Mouse (Mus musculus) hindbrain, embryonic 12.5 days (tissue): ENCODE results near the gene Il13ra1. TPM values are rescaled to one million over a fixed set of nuclear protein-coding genes. Genes with fewer than 3 reads are reported as not detected.

Experiments
- ATAC-seq: fragments of 200-750 bp; cut with Nextera tagmentation; 2 replicates; pipeline ENCODE4 v1.8.0; 2017; ENCODE audit warnings: moderate TSS enrichment; ENCODE audit not compliant: low FRiP score
- H3K27ac ChIP-seq: fragments of 300-500 bp; sonication (generic); 2 replicates; pipeline ENCODE4 v1.5.1; 2016; ENCODE audit warnings: mild to moderate bottlenecking
- H3K27me3 ChIP-seq: fragments of 300-500 bp; sonication (generic); 2 replicates; pipeline ENCODE4 v1.6.1; 2016; ENCODE audit warnings: mild to moderate bottlenecking
- H3K36me3 ChIP-seq: fragments of 300-500 bp; sonication (generic); 2 replicates; pipeline ENCODE4 v1.6.1; 2016; ENCODE audit warnings: mild to moderate bottlenecking
- H3K4me1 ChIP-seq: fragments of 300-500 bp; sonication (generic); 2 replicates; pipeline ENCODE4 v1.6.1; 2016
- H3K4me2 ChIP-seq: fragments of 300-500 bp; sonication (generic); replicated peaks from 2 replicates; pipeline ENCODE4 v1.6.1; 2016; ENCODE audit warnings: mild to moderate bottlenecking
- H3K4me3 ChIP-seq: fragments of 300-500 bp; sonication (generic); 2 replicates; pipeline ENCODE4 v1.5.1; 2016; ENCODE audit warnings: mild to moderate bottlenecking
- H3K9ac ChIP-seq: fragments of 300-500 bp; sonication (generic); 2 replicates; pipeline ENCODE4 v1.6.1; 2016; ENCODE audit warnings: mild to moderate bottlenecking, moderate library complexity
- H3K9me3 ChIP-seq: fragments of 300-500 bp; sonication (generic); replicated peaks from 2 replicates; pipeline ENCODE4 v1.6.1; 2016; ENCODE audit warnings: mild to moderate bottlenecking
- WGBS: fragments of 180-500 bp; shearing (Covaris S2); methylation state at CpG from one replicate; pipeline ENCODE4 v1.1.7; 2016; 5-methylcytosine and 5-hydroxymethylcytosine counted together
- polyA plus RNA-seq: library from polyadenylated mRNA; unstranded; fragments of >200 nt; fragmentation: Nextera tagmentation; extraction: Ambion mirVana; gene quantifications from 2 replicates; pipeline ENCODE4 v1.2.1, GENCODE M21; 2016

Il13ra1 gene
- 5.4 and 5.5 TPM in 2 replicates for polyA plus RNA-seq

DNA sequence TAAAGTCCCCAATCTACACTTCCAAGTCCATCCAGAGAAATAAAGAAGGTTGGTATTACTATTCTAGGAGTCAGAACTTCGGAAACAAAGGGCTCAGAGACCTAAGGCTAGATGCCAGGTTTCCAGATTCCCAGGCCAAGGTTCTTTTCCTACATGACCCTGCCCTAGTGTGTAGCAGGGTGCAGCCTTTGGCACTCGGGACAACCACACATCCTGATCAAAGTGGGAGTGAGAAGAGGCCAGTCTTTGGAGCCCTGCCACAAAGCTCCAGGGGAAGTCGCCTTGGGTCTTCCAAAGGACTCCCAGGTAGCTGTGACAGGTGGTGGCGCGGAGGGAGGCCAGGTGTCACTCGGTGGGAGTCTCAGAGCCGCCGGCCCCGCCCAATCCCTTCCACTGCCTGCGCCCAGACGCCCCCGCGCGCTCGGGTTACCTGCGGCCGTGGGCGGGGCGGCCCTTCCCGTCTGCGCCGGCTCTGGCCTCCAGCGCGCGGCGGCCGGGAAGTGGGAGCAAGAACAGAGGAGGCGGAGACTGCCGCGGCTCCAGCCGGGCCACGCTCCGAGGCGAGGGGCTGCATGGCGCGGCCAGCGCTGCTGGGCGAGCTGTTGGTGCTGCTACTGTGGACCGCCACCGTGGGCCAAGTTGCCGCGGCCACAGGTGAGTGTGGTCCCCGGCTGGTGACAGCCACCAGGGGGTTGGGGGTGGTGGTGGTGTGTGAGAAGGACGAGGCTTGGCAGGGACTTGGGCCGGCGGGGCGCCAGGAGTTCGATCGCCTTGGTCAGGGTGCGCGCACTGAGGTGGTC, at the start of gene Il13ra1:
Gene Il13ra1, plus strand, starts transcription at position 489 of the 800 bp plus-strand sequence.
- ATAC-seq, result peak; percentile 69
- Histone ChIP-seq H3K27me3 (no peaks in the 10 kb centered on the region; the same call in 1 of the 2 replicates), H3K4me2 (peak within 1 kb of the TSS; percentile 72), H3K4me3 (peak within 1 kb of the TSS; percentile 45), H3K9me3 (no peaks in the 10 kb centered on the region), H3K36me3 (no peaks in the 10 kb centered on the region), H3K4me1 (no peaks in the 10 kb centered on the region), H3K9ac (0 out of 2 replicates have a peak within 1 kb of the TSS, but pooled peaks have one; percentile 38), H3K27ac (no peak within 1 kb of the TSS)
- 26% methylated on average over 47 of the region's 51 CpGs for WGBS

- H3K27ac ChIP-seq, result no peak overlapping the region
- no peak for ATAC-seq
- no peaks in the 10 kb centered on the region for H3K9me3 ChIP-seq
- no peaks in the 10 kb centered on the region for H3K4me1 ChIP-seq
- H3K4me3 ChIP-seq, result no peak overlapping the region
- no peak overlapping the region for H3K4me2 ChIP-seq
- H3K36me3 ChIP-seq, result no peaks in the 10 kb centered on the region
- no peaks in the 10 kb centered on the region for H3K27me3 ChIP-seq
- 73% methylated on average over 2 of the region's 2 CpGs for WGBS
- H3K9ac ChIP-seq, result no peak overlapping the region
These were observed 37.9 kb upstream of the Il13ra1 start for GRCm38 (mm10) chrX:36073997-36074396.

- Histone ChIP-seq H3K4me1 (no peaks in the 10 kb centered on the region), H3K9me3 (no peaks in the 10 kb centered on the region), H3K4me3 (no peak overlapping the region), H3K9ac (no peak overlapping the region), H3K36me3 (no peaks in the 10 kb centered on the region), H3K27me3 (no peaks in the 10 kb centered on the region), H3K4me2 (no peak overlapping the region), H3K27ac (no peak overlapping the region)
- WGBS, result 86% methylated on average over 4 of the region's 4 CpGs
- ATAC-seq, result no peak
These were observed 34.7 kb upstream of the Il13ra1 start for GRCm38 (mm10) chrX:36077164-36077563.

DNA sequence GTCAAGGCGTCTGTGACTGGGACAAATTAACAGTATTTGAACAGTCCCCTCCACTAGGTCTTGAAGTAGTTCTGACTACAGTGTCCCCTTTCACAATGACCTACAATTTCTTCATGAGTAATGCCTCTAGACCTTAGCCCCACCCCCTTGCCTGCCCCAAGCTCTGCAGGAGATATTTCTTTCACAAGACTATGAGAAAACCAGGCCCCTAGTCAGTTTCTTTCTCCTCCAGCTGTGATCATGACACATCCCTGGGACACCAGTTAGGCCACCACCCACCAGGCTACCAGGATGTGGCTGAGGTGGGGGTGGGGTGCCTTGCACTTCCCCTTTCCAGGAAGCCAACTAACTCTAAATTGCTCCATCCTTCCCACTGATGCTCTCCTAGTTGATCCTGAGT, 29.0 kb upstream of the Il13ra1 start:
- ATAC-seq, result no peak
- no peaks in the 10 kb centered on the region for H3K9me3 ChIP-seq
- no peaks in the 10 kb centered on the region for H3K36me3 ChIP-seq
- 85% methylated on average over 1 of the region's 1 CpGs for WGBS
- H3K4me1 ChIP-seq, result no peaks in the 10 kb centered on the region
- H3K4me3 ChIP-seq, result no peak overlapping the region
- H3K9ac ChIP-seq, result no peak overlapping the region
- H3K27me3 ChIP-seq, result no peaks in the 10 kb centered on the region
- no peak overlapping the region for H3K4me2 ChIP-seq
- no peak overlapping the region for H3K27ac ChIP-seq

GRCm38 (mm10) chrX:36088464-36089256, 23.2 kb upstream of the Il13ra1 start:
- WGBS, result 89% methylated on average over 6 of the region's 6 CpGs
- no peaks in the 10 kb centered on the region for H3K9me3 ChIP-seq
- H3K27ac ChIP-seq, result no peak overlapping the region
- H3K4me3 ChIP-seq, result no peak overlapping the region
- ATAC-seq, result no peak
- no peak overlapping the region for H3K4me2 ChIP-seq
- no peak overlapping the region for H3K9ac ChIP-seq
- no peaks in the 10 kb centered on the region for H3K27me3 ChIP-seq
- H3K4me1 ChIP-seq, result no peaks in the 10 kb centered on the region
- H3K36me3 ChIP-seq, result no peaks in the 10 kb centered on the region

DNA sequence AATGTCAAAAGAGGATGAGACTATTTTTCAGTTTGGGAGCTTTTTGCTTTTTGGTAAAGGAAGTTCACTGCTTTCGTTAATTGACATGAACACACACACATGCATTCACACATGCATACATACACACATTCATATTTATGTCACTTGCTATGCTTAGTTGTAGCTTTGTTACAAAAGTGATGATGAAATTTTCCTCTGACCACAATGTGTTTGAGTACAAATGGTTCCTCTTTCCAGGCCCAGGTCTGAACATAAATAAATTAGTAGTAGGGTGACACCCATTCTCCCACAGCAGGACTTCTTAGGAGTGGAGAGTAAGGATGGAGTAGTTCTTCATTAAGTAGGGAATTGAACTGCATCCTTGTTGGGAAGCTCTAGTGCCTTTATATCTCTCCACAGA, 11.0 kb upstream of the Il13ra1 start:
- Histone ChIP-seq H3K36me3 (no peaks in the 10 kb centered on the region), H3K4me2 (no peak overlapping the region), H3K4me1 (no peaks in the 10 kb centered on the region), H3K27me3 (no peaks in the 10 kb centered on the region), H3K27ac (no peak overlapping the region), H3K4me3 (no peak overlapping the region), H3K9me3 (no peaks in the 10 kb centered on the region), H3K9ac (no peak overlapping the region)
- 88% methylated on average over 1 of the region's 1 CpGs for WGBS
- no peak for ATAC-seq

GRCm38 (mm10) chrX:36101318-36101717, 10.6 kb upstream of the Il13ra1 start:
- no peaks in the 10 kb centered on the region for H3K36me3 ChIP-seq
- H3K4me2 ChIP-seq, result no peak overlapping the region
- WGBS, result 71% methylated on average over 3 of the region's 3 CpGs
- no peak overlapping the region for H3K4me3 ChIP-seq
- H3K9me3 ChIP-seq, result no peaks in the 10 kb centered on the region
- H3K27ac ChIP-seq, result no peak overlapping the region
- ATAC-seq, result no peak
- no peaks in the 10 kb centered on the region for H3K27me3 ChIP-seq
- H3K9ac ChIP-seq, result no peak overlapping the region
- H3K4me1 ChIP-seq, result no peaks in the 10 kb centered on the region

DNA sequence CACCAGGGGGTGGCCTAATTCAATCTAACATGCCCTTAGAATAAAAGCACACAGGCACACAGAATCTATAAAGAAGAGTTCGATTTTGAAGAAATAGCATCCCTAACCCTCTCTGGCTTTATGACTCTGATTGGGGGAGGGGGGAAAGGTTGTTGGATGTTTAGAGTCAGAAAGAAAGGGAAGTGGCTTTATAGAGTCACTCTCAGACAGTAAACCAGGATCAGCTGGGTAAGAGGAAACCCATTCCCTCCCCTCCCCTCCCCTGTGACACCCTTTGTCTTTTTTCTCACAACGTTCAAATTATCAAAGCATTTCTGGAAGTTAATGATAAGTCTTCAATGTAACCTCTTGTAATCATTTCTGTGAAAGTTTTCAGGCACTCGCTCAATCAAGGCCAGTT, 3.3 kb upstream of the Il13ra1 start:
- Histone ChIP-seq H3K4me3 (no peak overlapping the region), H3K9me3 (no peaks in the 10 kb centered on the region), H3K9ac (no peak overlapping the region), H3K4me1 (no peaks in the 10 kb centered on the region), H3K36me3 (no peaks in the 10 kb centered on the region), H3K4me2 (no peak overlapping the region), H3K27ac (no peak overlapping the region), H3K27me3 (no peaks in the 10 kb centered on the region; the same call in 1 of the 2 replicates)
- 61% methylated on average over 3 of the region's 3 CpGs for WGBS
- ATAC-seq, result no peak

GRCm38 (mm10) chrX:36112422-36112750, 476 bp downstream of the Il13ra1 start:
- no peak overlapping the region for H3K27ac ChIP-seq
- H3K4me1 ChIP-seq, result no peaks in the 10 kb centered on the region
- peak overlapping the region; percentile 72 for H3K4me2 ChIP-seq
- 29% methylated on average over 9 of the region's 9 CpGs for WGBS
- no peak for ATAC-seq
- H3K9ac ChIP-seq, result 0 out of 2 replicates have a peak overlapping the region, but pooled peaks have one; percentile 38
- no peaks in the 10 kb centered on the region; the same call in 1 of the 2 replicates for H3K27me3 ChIP-seq
- H3K4me3 ChIP-seq, result peak overlapping the region; percentile 45
- no peaks in the 10 kb centered on the region for H3K36me3 ChIP-seq
- no peaks in the 10 kb centered on the region for H3K9me3 ChIP-seq

- Histone ChIP-seq H3K36me3 (no peaks in the 10 kb centered on the region), H3K27ac (no peak overlapping the region), H3K4me3 (no peak overlapping the region), H3K27me3 (no peaks in the 10 kb centered on the region; the same call in 1 of the 2 replicates), H3K9ac (no peak overlapping the region), H3K4me2 (no peak overlapping the region), H3K4me1 (no peaks in the 10 kb centered on the region), H3K9me3 (no peaks in the 10 kb centered on the region)
- WGBS, result 90% methylated on average over 4 of the region's 4 CpGs
- no peak for ATAC-seq
These were observed 3.3 kb downstream of the Il13ra1 start for GRCm38 (mm10) chrX:36115171-36115570.

DNA sequence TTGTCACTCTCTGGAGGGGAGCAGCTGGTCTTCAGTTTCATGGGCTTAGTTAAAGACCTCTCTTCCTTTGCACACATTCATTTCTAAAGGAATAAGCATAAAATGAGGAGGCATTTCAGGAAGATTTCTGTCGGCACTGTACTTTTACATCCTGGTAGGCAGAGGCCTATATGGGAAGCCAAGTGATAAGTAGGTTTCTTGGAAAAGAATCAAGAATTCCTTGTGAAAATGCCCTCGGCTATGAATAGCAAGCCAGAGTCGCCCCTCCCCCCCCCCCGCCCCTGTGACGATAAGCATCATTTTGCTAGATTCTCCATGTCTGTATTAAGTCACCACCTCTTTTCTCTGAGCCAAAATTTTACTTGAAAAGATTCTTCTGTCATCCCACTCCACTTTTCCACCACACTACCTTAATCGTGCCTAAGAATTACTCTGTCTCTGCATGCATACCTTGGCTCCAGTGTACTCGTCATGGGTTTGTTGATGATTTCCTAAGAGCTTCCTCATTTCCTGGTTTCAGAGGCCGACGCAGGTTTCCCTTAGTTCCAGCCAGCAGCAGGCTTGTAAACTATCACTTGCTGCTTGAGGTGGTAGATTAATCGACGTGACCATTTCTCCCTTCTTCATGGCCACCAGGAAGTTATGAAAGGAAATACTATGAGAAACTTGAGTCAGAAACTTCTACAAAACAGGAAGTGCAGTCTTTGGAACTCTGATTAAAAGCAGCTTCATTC, 17.3 kb downstream of the Il13ra1 start:
- H3K9me3 ChIP-seq, result no peaks in the 10 kb centered on the region
- H3K4me2 ChIP-seq, result no peak overlapping the region
- no peaks in the 10 kb centered on the region for H3K4me1 ChIP-seq
- no peak overlapping the region for H3K27ac ChIP-seq
- WGBS, result 85% methylated on average over 10 of the region's 11 CpGs
- H3K4me3 ChIP-seq, result no peak overlapping the region
- ATAC-seq, result no peak
- no peaks in the 10 kb centered on the region for H3K27me3 ChIP-seq
- no peaks in the 10 kb centered on the region for H3K36me3 ChIP-seq
- no peak overlapping the region for H3K9ac ChIP-seq

DNA sequence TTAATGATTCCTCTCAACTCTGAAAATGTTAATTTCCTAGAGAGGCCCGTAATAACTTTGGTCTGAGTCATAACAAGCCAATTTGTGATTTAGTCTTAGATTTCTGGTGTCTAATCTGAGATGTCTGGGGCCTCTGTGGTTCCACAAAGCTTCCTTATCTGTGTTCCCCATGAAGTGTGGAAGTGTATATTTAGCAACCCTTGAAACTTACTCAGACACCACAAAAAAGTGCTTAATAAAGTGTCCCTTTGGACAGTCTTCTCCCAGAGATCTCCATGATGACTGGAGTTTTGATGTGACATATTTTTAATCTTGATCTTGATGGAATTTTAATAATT, 17.8 kb downstream of the Il13ra1 start:
- H3K27ac ChIP-seq, result no peak overlapping the region
- H3K4me1 ChIP-seq, result no peaks in the 10 kb centered on the region
- no peak overlapping the region for H3K4me2 ChIP-seq
- H3K9me3 ChIP-seq, result no peaks in the 10 kb centered on the region
- H3K9ac ChIP-seq, result no peak overlapping the region
- WGBS, result 65% methylated on average over 1 of the region's 1 CpGs
- H3K36me3 ChIP-seq, result no peaks in the 10 kb centered on the region
- H3K4me3 ChIP-seq, result no peak overlapping the region
- H3K27me3 ChIP-seq, result no peaks in the 10 kb centered on the region
- ATAC-seq, result no peak
